Mouse (Mus musculus) liver, embryonic 14.5 days (tissue): ENCODE data around the gene Rnf213. TPM values are rescaled to one million over a fixed set of nuclear protein-coding genes. Genes with fewer than 3 reads are reported as not detected.

Source experiments
- ATAC-seq: fragments of 200-750 bp; cut with Nextera tagmentation; 2 replicates; pipeline ENCODE4 v1.8.0; 2017; ENCODE audit warnings: moderate number of reproducible peaks, mild to moderate bottlenecking, moderate library complexity; ENCODE audit not compliant: insufficient read depth
- DNase-seq, 3 experiments: peaks; one replicate each; pipeline ENCODE4 v3.0.0-alpha.2; 2012 to 2013; ENCODE audit warnings: low read depth in 3 of 3, low spot score in 3 of 3
- H3K27ac ChIP-seq: fragments of 300-500 bp; sonication (generic); 2 replicates; pipeline ENCODE4 v1.5.1; 2014; ENCODE audit warnings: moderate library complexity, mild to moderate bottlenecking, control low read depth, inconsistent platforms
- H3K27me3 ChIP-seq: fragments of 300-500 bp; sonication (generic); 2 replicates; pipeline ENCODE4 v1.6.1; 2014; ENCODE audit warnings: mild to moderate bottlenecking, low read length, moderate library complexity; ENCODE audit not compliant: control insufficient read depth, insufficient read depth
- H3K36me3 ChIP-seq: fragments of 300-500 bp; sonication (generic); replicated peaks from 2 replicates; pipeline ENCODE4 v1.6.1; 2014; ENCODE audit warnings: low read depth; ENCODE audit not compliant: control insufficient read depth, insufficient read depth
- H3K4me1 ChIP-seq, 2 experiments: fragments of 200-500 bp in 1 of 2; fragments of 300-500 bp in 1 of 2; sonication (generic) in 1 of 2; replicated peaks; 2 replicates each; pipeline ENCODE4 v1.6.1; 2012 to 2014; ENCODE audit warnings: antibody characterized with exemption in 1 of 2, inconsistent platforms in 1 of 2, low read length in 1 of 2; ENCODE audit not compliant: control insufficient read depth in 2 of 2, insufficient read depth in 2 of 2
- H3K4me2 ChIP-seq: fragments of 300-500 bp; sonication (generic); 2 replicates; pipeline ENCODE4 v1.6.1; 2014; ENCODE audit warnings: low read depth, mild to moderate bottlenecking, control low read depth, moderate library complexity
- H3K4me3 ChIP-seq, 2 experiments: fragments of 200-500 bp in 1 of 2; fragments of 300-500 bp in 1 of 2; sonication (generic) in 1 of 2; 2 replicates each; pipeline ENCODE4 v1.5.1; 2012 to 2014; ENCODE audit warnings: low read depth in 2 of 2, low read length in 2 of 2, mild to moderate bottlenecking in 2 of 2, control low read depth in 1 of 2, inconsistent platforms in 1 of 2, moderate library complexity in 1 of 2; ENCODE audit not compliant: insufficient read depth in 1 of 2
- H3K9ac ChIP-seq: fragments of 300-500 bp; sonication (generic); replicated peaks from 2 replicates; pipeline ENCODE4 v1.6.1; 2014; ENCODE audit warnings: mild to moderate bottlenecking, control low read depth, moderate library complexity
- H3K9me3 ChIP-seq: fragments of 300-500 bp; sonication (generic); 2 replicates; pipeline ENCODE4 v1.6.1; 2016; ENCODE audit warnings: low read length, mixed read lengths; ENCODE audit not compliant: control insufficient read depth
- CTCF ChIP-seq: IDR thresholded peaks from 2 replicates; pipeline ENCODE4 v1.5.1; 2016; ENCODE audit warnings: antibody characterized with exemption, low read depth, control low read depth
- EP300 ChIP-seq: IDR thresholded peaks from 2 replicates; pipeline ENCODE4 v1.6.1; 2016; ENCODE audit warnings: antibody characterized with exemption, low read depth
- WGBS: fragments of 180-500 bp; shearing (Covaris S2); extraction: QIAGEN DNeasy Blood & Tissue Kit; methylation state at CpG from one replicate; pipeline ENCODE4 v1.1.7; 2014; ENCODE audit not compliant: insufficient replicate concordance; 5-methylcytosine and 5-hydroxymethylcytosine counted together
- polyA plus RNA-seq, 2 experiments: library from polyadenylated mRNA; depleted of rRNA in 1 of 2; stranded (reverse) in 1 of 2; unstranded in 1 of 2; fragments of >200 nt; fragmentation: Nextera tagmentation in 1 of 2; extraction: Ambion mirVana in 1 of 2; gene quantifications; 2 replicates each; pipeline versions ENCODE4 v1.2.1 to v1.2.3; 2012 to 2014

Rnf213 gene
- polyA plus RNA-seq, 2 experiments = 4.9 to 6.5 TPM

DNA sequence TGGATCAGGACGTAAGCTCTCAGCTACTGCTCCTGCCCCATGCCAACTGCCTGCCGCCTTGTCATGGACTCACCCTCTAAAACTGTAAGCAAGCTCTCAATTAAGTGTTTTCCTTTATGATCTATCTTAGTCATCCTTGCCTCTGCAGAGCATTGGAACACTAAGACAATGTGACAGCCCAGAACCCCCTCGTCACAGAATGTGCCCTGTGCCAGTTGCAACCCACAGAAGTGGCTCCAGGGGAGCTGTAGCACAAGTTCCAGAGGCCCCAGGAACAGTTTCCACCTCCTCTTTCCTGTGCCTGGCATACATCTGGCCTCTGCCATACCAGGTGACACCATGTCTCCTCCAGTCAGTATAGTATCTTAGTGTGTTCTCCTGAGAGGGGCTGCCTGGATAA, 130.5 kb downstream of the Rnf213 start:
- no peak overlapping the region for H3K4me2 ChIP-seq
- DNase-seq = no peak
- ATAC-seq = no peak
- H3K27me3 ChIP-seq = no peaks in the 10 kb centered on the region
- no peak overlapping the region for H3K27ac ChIP-seq
- H3K4me3 ChIP-seq = no peak overlapping the region
- no peaks in the 10 kb centered on the region for H3K4me1 ChIP-seq
- H3K9me3 ChIP-seq = no peaks in the 10 kb centered on the region
- H3K36me3 ChIP-seq = no peaks in the 10 kb centered on the region
- 56% methylated on average over 3 of the region's 3 CpGs for WGBS
- TF ChIP-seq CTCF = no peak
- no peak for TF ChIP-seq EP300
- no peak overlapping the region for H3K9ac ChIP-seq

DNA sequence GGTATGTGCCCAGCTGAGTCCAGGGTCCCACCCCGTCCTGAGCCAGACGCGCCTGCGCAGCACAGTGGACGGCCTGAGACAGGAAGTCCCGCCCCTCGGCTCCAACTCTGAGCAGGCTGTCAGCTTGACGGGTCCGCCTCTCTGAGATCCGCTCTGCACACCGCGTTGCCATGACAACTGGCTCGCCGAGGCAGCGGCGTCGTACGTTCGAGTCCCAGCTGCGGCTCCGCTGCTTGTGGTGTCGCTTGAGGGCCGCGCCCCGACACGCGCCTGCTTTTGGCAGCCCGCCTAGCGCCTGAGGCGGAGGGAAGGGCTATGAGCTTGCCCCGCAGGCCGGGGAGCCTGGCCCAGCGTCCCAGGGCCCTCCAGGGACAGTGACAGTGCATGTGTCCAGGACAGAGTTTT, 131.6 kb downstream of the Rnf213 start:
- peak overlapping the region; percentile 73 for H3K4me2 ChIP-seq
- peak overlapping the region; percentile 42; the same call in 1 of the 2 replicates for H3K9ac ChIP-seq
- H3K27me3 ChIP-seq = no peaks in the 10 kb centered on the region
- H3K9me3 ChIP-seq = no peaks in the 10 kb centered on the region
- H3K4me3 ChIP-seq = peak overlapping the region; percentile 29 to 42
- H3K27ac ChIP-seq = no peak overlapping the region
- no peaks in the 10 kb centered on the region for H3K4me1 ChIP-seq
- ATAC-seq (peak; percentile 92), DNase-seq (peak; percentile 67 to 71 (median 71))
- WGBS = 3% methylated on average over 33 of the region's 33 CpGs
- H3K36me3 ChIP-seq = no peaks in the 10 kb centered on the region
- no peak for TF ChIP-seq CTCF
- no peak for TF ChIP-seq EP300

DNA sequence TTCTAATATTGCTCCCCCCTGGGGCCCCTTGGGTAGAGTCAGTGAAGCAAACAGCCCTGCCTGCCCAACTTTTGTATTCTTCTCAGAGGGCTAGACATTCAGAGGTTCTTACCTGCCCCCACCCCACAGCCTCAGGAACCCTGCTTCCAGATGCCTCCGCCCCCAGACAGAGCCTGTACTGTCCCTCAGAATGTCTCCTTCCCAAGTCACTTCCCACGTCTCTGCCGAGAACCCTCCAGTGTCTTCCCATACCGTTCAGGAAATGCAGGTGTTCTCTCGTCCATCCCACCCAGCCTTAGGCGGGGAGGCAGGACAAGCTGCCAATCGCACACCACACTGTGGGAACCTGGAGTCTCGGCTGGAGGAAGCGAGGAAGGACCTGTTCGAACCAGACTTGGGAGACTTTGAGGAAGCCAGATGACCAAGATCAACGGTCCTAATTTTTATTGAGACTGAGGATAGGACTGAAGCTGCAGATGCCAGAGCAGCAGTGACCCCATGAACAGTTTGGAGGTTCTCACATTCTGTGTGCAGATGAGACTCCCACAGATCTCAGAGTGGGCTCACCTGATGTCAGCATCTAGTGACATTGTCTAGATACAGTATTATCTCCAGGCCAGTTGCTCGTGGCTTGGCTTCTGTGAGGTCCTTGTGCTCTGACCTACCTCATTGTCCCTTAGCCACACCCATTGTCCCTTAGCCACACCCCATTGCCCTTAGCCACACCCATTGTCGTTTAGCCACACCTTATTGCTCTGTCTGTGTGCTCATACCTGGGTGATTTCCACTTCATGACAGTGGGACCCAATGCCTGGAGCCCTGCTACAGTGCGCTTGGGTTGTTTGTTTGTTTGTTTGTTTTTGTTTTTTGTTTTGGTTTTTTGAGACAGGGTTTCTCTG, 133.4 kb downstream of the Rnf213 start:
- Histone ChIP-seq H3K4me1 (no peaks in the 10 kb centered on the region), H3K4me3 (no peak overlapping the region), H3K9ac (no peak overlapping the region), H3K27me3 (no peaks in the 10 kb centered on the region), H3K4me2 (no peak overlapping the region), H3K36me3 (no peaks in the 10 kb centered on the region), H3K27ac (no peak overlapping the region), H3K9me3 (no peaks in the 10 kb centered on the region)
- ATAC-seq = no peak
- WGBS = 58% methylated on average over 14 of the region's 14 CpGs
- no peak for DNase-seq
- TF ChIP-seq EP300 (no peak), CTCF (no peak)

DNA sequence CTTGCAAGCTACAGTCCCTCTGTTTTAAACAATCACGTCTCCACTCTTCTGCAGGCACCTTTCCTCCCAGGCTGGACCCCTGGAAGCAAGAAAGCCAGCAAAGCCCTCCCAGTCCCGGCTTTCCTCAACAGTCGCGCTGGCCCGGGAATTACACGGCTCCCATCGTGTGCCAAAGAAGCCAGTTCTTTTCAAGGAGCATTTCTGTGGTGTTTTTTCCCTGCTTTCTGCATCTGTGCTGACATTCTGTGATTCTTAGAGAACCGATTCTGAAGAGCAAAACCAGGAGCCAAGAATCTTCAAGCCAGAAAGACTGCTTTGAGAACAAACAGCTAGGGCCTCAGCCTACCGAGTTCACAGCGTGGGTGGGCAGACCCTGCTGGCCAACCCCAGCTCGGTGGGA, 136.0 kb downstream of the Rnf213 start:
- no peaks in the 10 kb centered on the region for H3K9me3 ChIP-seq
- 48% methylated on average over 11 of the region's 11 CpGs for WGBS
- TF ChIP-seq EP300 (no peak), CTCF (no peak)
- ATAC-seq = no peak
- H3K9ac ChIP-seq = no peak overlapping the region
- no peaks in the 10 kb centered on the region for H3K36me3 ChIP-seq
- DNase-seq = no peak
- no peak overlapping the region for H3K27ac ChIP-seq
- H3K4me1 ChIP-seq = no peaks in the 10 kb centered on the region
- H3K4me3 ChIP-seq = no peak overlapping the region
- no peaks in the 10 kb centered on the region for H3K27me3 ChIP-seq
- no peak overlapping the region for H3K4me2 ChIP-seq

DNA sequence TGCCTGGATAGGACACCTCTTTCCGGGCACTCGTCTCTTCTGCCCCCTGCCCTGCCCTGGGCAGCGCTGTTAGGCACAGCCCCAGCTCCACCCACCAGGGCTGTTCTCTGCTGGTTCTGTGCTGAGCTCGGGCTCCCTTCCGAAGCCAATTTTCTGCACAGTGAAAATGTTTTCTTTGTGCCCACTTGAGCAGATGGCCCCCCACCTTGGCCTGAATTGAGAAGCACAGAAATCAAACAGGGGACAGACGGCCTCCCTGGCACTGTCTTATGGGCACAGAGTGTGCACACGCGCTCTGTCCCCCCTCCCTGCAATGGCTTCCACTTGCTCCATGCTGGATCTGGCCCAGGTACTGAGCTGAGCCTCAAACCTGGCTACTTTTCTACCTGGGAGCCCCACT, 139.6 kb downstream of the Rnf213 start:
- no peak overlapping the region for H3K27ac ChIP-seq
- H3K9me3 ChIP-seq = no peaks in the 10 kb centered on the region
- H3K4me1 ChIP-seq = no peaks in the 10 kb centered on the region
- DNase-seq = no peak
- no peaks in the 10 kb centered on the region for H3K27me3 ChIP-seq
- TF ChIP-seq EP300 = no peak
- TF ChIP-seq CTCF = no peak
- H3K4me3 ChIP-seq = no peak overlapping the region
- ATAC-seq = no peak
- H3K9ac ChIP-seq = no peak overlapping the region
- no peaks in the 10 kb centered on the region for H3K36me3 ChIP-seq
- H3K4me2 ChIP-seq = no peak overlapping the region
- 49% methylated on average over 8 of the region's 8 CpGs for WGBS
